Mouse (Mus musculus) heart, adult 2 months (tissue): ENCODE measurements around the gene Vwa3a. TPM values are rescaled to one million over a fixed set of nuclear protein-coding genes. Genes with fewer than 3 reads are reported as not detected.
A peak's percentile ranks its signal among the peaks of the same experiment; 100 is the strongest.

ENCODE experiments used
- DNase-seq, 2 experiments: peaks; one replicate each; pipeline ENCODE4 v3.0.0; 2021
- H3K27ac ChIP-seq: fragments of 200-600 bp; 2 replicates; pipeline ENCODE4 v1.8.1; 2022
- H3K27me3 ChIP-seq: fragments of 200-500 bp; 2 replicates; pipeline ENCODE4 v1.6.1; 2012; ENCODE audit warnings: mild to moderate bottlenecking, low read length, inconsistent platforms, mixed read lengths; ENCODE audit not compliant: control insufficient read depth, insufficient read depth
- H3K36me3 ChIP-seq: fragments of 200-500 bp; 2 replicates; pipeline ENCODE4 v1.6.1; 2012; ENCODE audit warnings: low read length, inconsistent platforms; ENCODE audit not compliant: control insufficient read depth, insufficient read depth
- H3K4me1 ChIP-seq: fragments of 200-500 bp; 2 replicates; pipeline ENCODE4 v1.6.1; 2011; ENCODE audit warnings: low read length; ENCODE audit not compliant: control insufficient read depth, insufficient read depth
- H3K4me3 ChIP-seq: fragments of 200-600 bp; 2 replicates; pipeline ENCODE4 v1.8.1; 2022
- H3K79me2 ChIP-seq: fragments of 200-500 bp; replicated peaks from 2 replicates; pipeline ENCODE4 v1.6.1; 2012; ENCODE audit warnings: mild to moderate bottlenecking, inconsistent platforms, low read length, moderate library complexity, mixed read lengths; ENCODE audit not compliant: control insufficient read depth, insufficient read depth
- H3K9ac ChIP-seq: fragments of 200-500 bp; 2 replicates; pipeline ENCODE4 v1.6.1; 2012; ENCODE audit warnings: low read depth, mild to moderate bottlenecking, control low read depth, inconsistent platforms, low read length, mixed read lengths
- CTCF ChIP-seq: fragments of 200-600 bp; IDR thresholded peaks from 2 replicates; pipeline ENCODE4 v1.8.1; 2022; ENCODE audit warnings: antibody characterized with exemption, mild to moderate bottlenecking, moderate library complexity
- EP300 ChIP-seq: fragments of 200-500 bp; IDR thresholded peaks from 2 replicates; pipeline ENCODE4 v1.6.1; 2011; ENCODE audit warnings: low read depth, low read length, control low read depth; ENCODE audit not compliant: insufficient read depth
- POLR2A ChIP-seq: fragments of 200-500 bp; IDR thresholded peaks from 2 replicates; pipeline ENCODE4 v1.6.1; 2011; ENCODE audit warnings: mild to moderate bottlenecking, low read depth, low read length, control low read depth; ENCODE audit not compliant: insufficient read depth
- WGBS: fragments of 180-500 bp; shearing (Covaris S2); methylation state at CpG from one replicate; pipeline ENCODE4 v1.1.7; 2018; 5-methylcytosine and 5-hydroxymethylcytosine counted together
- intact Hi-C: fragments of 180-260 bp; cut with DNase I; formaldehyde crosslinking; loops from one replicate; pipeline ENCODE4 v1.15.1; 2025
- polyA plus RNA-seq: library from polyadenylated mRNA; depleted of rRNA; stranded (reverse); fragments of >200 nt; gene quantifications from 2 replicates; pipeline ENCODE4 v1.2.3, GENCODE M21; 2012
- total RNA-seq, 2 experiments: library from RNA; stranded (reverse); gene quantifications; 2 replicates each; pipeline ENCODE4 v1.2.3; 2021

Vwa3a gene
- total and polyA plus RNA-seq, 3 experiments = 3.1 to 5.0 (median 4.5) TPM

- 85% methylated on average over 6 of the region's 6 CpGs for WGBS
- H3K36me3 ChIP-seq = no peaks in the 10 kb centered on the region
- TF ChIP-seq CTCF (no peak), EP300 (no peak), POLR2A (no peak)
- intact Hi-C loops = no loop called here
- H3K27ac ChIP-seq = no peak overlapping the region
- H3K4me1 ChIP-seq = no peaks in the 10 kb centered on the region
- H3K79me2 ChIP-seq = no peaks in the 10 kb centered on the region
- no peak overlapping the region for H3K9ac ChIP-seq
- no peaks in the 10 kb centered on the region for H3K27me3 ChIP-seq
- H3K4me3 ChIP-seq = no peak overlapping the region
- no peak for DNase-seq
These were observed 78.4 kb downstream of the Vwa3a start for GRCm38 (mm10) chr7:120817552-120817951.

GRCm38 (mm10) chr7:120819386-120819785, 80.3 kb downstream of the Vwa3a start:
- Histone ChIP-seq H3K27ac (no peak overlapping the region), H3K79me2 (no peaks in the 10 kb centered on the region), H3K4me1 (no peaks in the 10 kb centered on the region), H3K9ac (no peak overlapping the region), H3K36me3 (no peaks in the 10 kb centered on the region), H3K27me3 (no peaks in the 10 kb centered on the region), H3K4me3 (no peak overlapping the region)
- no peak for DNase-seq
- no peak for TF ChIP-seq CTCF
- TF ChIP-seq EP300 = 0 out of 2 replicates have a peak, but pooled peaks have one; percentile 12
- intact Hi-C loops = no loop called here
- 54% methylated on average over 4 of the region's 4 CpGs for WGBS

GRCm38 (mm10) chr7:120823248-120823647, 84.1 kb downstream of the Vwa3a start:
- Histone ChIP-seq H3K4me3 (no peak overlapping the region), H3K4me1 (no peaks in the 10 kb centered on the region), H3K79me2 (no peaks in the 10 kb centered on the region), H3K36me3 (no peaks in the 10 kb centered on the region), H3K9ac (no peak overlapping the region), H3K27me3 (no peaks in the 10 kb centered on the region), H3K27ac (no peak overlapping the region)
- WGBS = 22% methylated on average over 5 of the region's 5 CpGs
- peak; percentile 59 to 73 for DNase-seq
- peak; percentile 95; the same call in 1 of the 2 replicates for TF ChIP-seq CTCF
- 0 out of 2 replicates have a peak, but pooled peaks have one; percentile 59 for TF ChIP-seq EP300
- no peak for TF ChIP-seq POLR2A
- intact Hi-C loops = loop anchor here (1.0 to 5.0 kb wide), 3 partner anchors 68 to 191 kb away; partner anchors contain the start of gene Pdzd9

GRCm38 (mm10) chr7:120825097-120825496, 86.0 kb downstream of the Vwa3a start:
- intact Hi-C loops = no loop called here
- no peaks in the 10 kb centered on the region for H3K27me3 ChIP-seq
- H3K4me3 ChIP-seq = no peak overlapping the region
- no peaks in the 10 kb centered on the region for H3K79me2 ChIP-seq
- DNase-seq = no peak
- no peak for TF ChIP-seq EP300
- no peak for TF ChIP-seq CTCF
- TF ChIP-seq POLR2A = no peak
- no peak overlapping the region for H3K27ac ChIP-seq
- no peaks in the 10 kb centered on the region for H3K36me3 ChIP-seq
- WGBS = 60% methylated on average over 2 of the region's 2 CpGs
- H3K4me1 ChIP-seq = peaks cover 2% of the 10 kb centered on the region; the same call in 1 of the 2 replicates
- no peak overlapping the region for H3K9ac ChIP-seq

- peak in 1 of 2 experiments; percentile 49 for DNase-seq
- intact Hi-C loops = no loop called here
- TF ChIP-seq POLR2A = no peak
- peak; percentile 76 for TF ChIP-seq CTCF
These were observed 87.3 kb downstream of the Vwa3a start for GRCm38 (mm10) chr7:120826408-120826807.

DNA sequence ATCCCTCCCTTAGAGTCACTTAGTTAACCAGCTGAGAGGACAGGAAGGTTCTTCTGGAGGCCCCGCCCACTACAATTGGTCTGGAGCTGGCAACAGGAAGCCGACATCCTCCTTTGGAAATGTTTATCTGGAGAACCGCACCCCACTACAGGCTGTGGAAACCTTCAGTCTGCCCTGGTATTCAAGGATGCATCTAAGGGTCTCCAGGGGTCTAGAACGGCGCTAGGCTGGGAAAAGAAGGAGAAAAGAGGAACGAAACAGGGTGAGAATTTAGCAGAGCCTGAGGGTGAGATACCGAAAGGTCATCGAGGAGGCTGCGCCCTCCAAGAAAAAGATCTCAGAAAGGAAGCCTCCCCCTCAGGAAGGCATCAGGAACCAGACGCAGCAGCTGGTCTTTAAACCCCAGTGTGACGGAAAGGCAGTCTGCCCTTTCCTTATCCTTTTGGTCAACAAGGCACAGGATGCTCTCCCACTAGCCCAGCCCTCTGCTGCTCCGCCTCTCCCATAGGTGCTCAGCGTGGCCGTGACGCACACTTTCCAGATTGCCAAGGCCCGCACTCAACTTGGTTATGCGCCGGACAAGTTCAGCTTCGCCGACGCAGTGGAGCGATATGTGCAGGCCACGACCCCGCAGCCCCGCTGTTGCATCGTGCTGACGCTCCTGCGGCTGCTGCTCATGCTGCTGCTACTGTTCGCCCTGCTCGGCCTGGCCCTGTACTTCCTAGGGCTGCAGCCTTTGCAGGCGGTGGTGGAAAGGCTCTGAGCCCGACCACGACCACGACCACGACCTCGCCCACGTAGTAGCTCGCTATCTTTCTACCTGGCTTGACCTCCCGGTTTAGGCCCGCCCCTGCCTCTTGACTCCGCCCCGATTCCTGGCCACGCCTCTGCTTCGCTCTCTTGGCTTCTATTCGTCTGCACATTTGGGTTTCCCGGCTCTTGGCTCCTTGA, 91.6 kb downstream of the Vwa3a start:
- H3K36me3 ChIP-seq = no peaks in the 10 kb centered on the region
- intact Hi-C loops = no loop called here
- no peaks in the 10 kb centered on the region for H3K27me3 ChIP-seq
- no peaks in the 10 kb centered on the region for H3K79me2 ChIP-seq
- H3K27ac ChIP-seq = peak overlapping the region; percentile 97
- TF ChIP-seq CTCF = no peak
- TF ChIP-seq EP300 = no peak
- peak; percentile 58 for TF ChIP-seq POLR2A
- peak; percentile 81 to 87 for DNase-seq
- H3K4me3 ChIP-seq = peak overlapping the region; percentile 67
- H3K9ac ChIP-seq = peak overlapping the region; percentile 74
- H3K4me1 ChIP-seq = peaks cover 3% of the 10 kb centered on the region
- 1% methylated on average over 46 of the region's 46 CpGs for WGBS

More at GRCm38 (mm10) chr7:120826408-120826807, 87.3 kb downstream of the Vwa3a start:
- Histone ChIP-seq H3K4me3 (no peak overlapping the region), H3K9ac (no peak overlapping the region), H3K4me1 (peaks cover 3% of the 10 kb centered on the region), H3K36me3 (no peaks in the 10 kb centered on the region), H3K27me3 (no peaks in the 10 kb centered on the region), H3K79me2 (no peaks in the 10 kb centered on the region), H3K27ac (no peak overlapping the region)
- WGBS = 25% methylated on average over 3 of the region's 3 CpGs
